Mouse (Mus musculus) layer of hippocampus, adult 9-10 months (tissue): Measurements from ENCODE around the gene Dhx29.

ENCODE experiments used
- DNase-seq: peaks from one replicate; pipeline ENCODE4 v3.0.0; 2022; ENCODE audit warnings: low spot score

The Dhx29 gene

GRCm38 (mm10) chr13:112927287-112928001 lies at the start of gene Dhx29, which contains the start of gene Mtrex:
Dhx29 (plus strand) TSS chr13:112927454.
Mtrex (minus strand) TSS chr13:112927398.
- DNase-seq: peak; percentile 99

- no peak for DNase-seq
Measured at GRCm38 (mm10) chr13:112887234-112887633, 40.0 kb upstream of the Dhx29 start.

GRCm38 (mm10) chr13:112902176-112902575 lies 25.1 kb upstream of the Dhx29 start:
- no peak for DNase-seq

- no peak for DNase-seq
Measured at GRCm38 (mm10) chr13:112909663-112910062, 17.6 kb upstream of the Dhx29 start.

GRCm38 (mm10) chr13:112910434-112910833 lies 16.8 kb upstream of the Dhx29 start:
- no peak for DNase-seq

- DNase-seq: no peak
Measured at GRCm38 (mm10) chr13:112919141-112919865, 8.0 kb upstream of the Dhx29 start.

- DNase-seq: no peak
Measured at GRCm38 (mm10) chr13:112920906-112921305, 6.3 kb upstream of the Dhx29 start.

GRCm38 (mm10) chr13:112925266-112925665 lies 2.0 kb upstream of the Dhx29 start:
- no peak for DNase-seq

- DNase-seq: no peak
Measured at GRCm38 (mm10) chr13:112925976-112926375, 1.3 kb upstream of the Dhx29 start.

GRCm38 (mm10) chr13:112926796-112927195 lies 458 bp upstream of the Dhx29 start:
- DNase-seq: no peak

- no peak for DNase-seq
Measured at GRCm38 (mm10) chr13:112928038-112928668, 899 bp downstream of the Dhx29 start.

GRCm38 (mm10) chr13:112938130-112938529 lies 10.9 kb downstream of the Dhx29 start:
- DNase-seq: no peak

GRCm38 (mm10) chr13:112941879-112942330 lies 14.7 kb downstream of the Dhx29 start:
- DNase-seq: no peak

GRCm38 (mm10) chr13:112945312-112945711 lies 18.1 kb downstream of the Dhx29 start:
- no peak for DNase-seq

- DNase-seq: no peak
Measured at GRCm38 (mm10) chr13:112945900-112946299, 18.6 kb downstream of the Dhx29 start.

GRCm38 (mm10) chr13:112954067-112954466 lies 26.8 kb downstream of the Dhx29 start:
- DNase-seq: peak; percentile 21

GRCm38 (mm10) chr13:112963081-112963480 lies 35.8 kb downstream of the Dhx29 start:
- DNase-seq: no peak

GRCm38 (mm10) chr13:112964421-112964820 lies 37.2 kb downstream of the Dhx29 start:
- no peak for DNase-seq

- DNase-seq: no peak
Measured at GRCm38 (mm10) chr13:112967267-112967666, 40.0 kb downstream of the Dhx29 start.

GRCm38 (mm10) chr13:112976720-112977119 lies 49.5 kb downstream of the Dhx29 start:
- DNase-seq: no peak

GRCm38 (mm10) chr13:112985605-112986450 lies 58.6 kb downstream of the Dhx29 start:
- DNase-seq: no peak

GRCm38 (mm10) chr13:112986451-112986950 lies 59.2 kb downstream of the Dhx29 start:
- no peak for DNase-seq
